Mouse (Mus musculus) C2C12 (cell line): ENCODE data around the gene Irf2bp2. TPM values are rescaled to one million over a fixed set of nuclear protein-coding genes. Genes with fewer than 3 reads are reported as not detected.

Experiments
- H3K27me3 ChIP-seq: one replicate; pipeline ENCODE4 v1.6.1; 2011; ENCODE audit not compliant: control insufficient read depth, insufficient read depth, insufficient read length
- H3K36me3 ChIP-seq: one replicate; pipeline ENCODE4 v1.6.1; 2011; ENCODE audit not compliant: control insufficient read depth, insufficient read depth
- H3K4me3 ChIP-seq: one replicate; pipeline ENCODE4 v1.5.1; 2011; ENCODE audit warnings: mild to moderate bottlenecking, control low read depth; ENCODE audit not compliant: poor library complexity, insufficient read depth, severe bottlenecking
- H3K79me2 ChIP-seq: one replicate; pipeline ENCODE4 v1.6.1; 2011; ENCODE audit not compliant: control insufficient read depth, insufficient read depth
- H3K79me3 ChIP-seq: one replicate; pipeline ENCODE4 v1.6.1; 2011; ENCODE audit warnings: low read depth, control low read depth
- H3ac ChIP-seq: one replicate; pipeline ENCODE3; 2011; ENCODE audit warnings: low read depth; ENCODE audit not compliant: control insufficient read depth, insufficient read length
- CEBPB ChIP-seq: IDR thresholded peaks from one replicate; pipeline ENCODE4 v1.6.1; 2011; ENCODE audit warnings: low read depth, mild to moderate bottlenecking, control low read depth, moderate library complexity
- CTCF ChIP-seq: IDR thresholded peaks from one replicate; pipeline ENCODE4 v1.5.1; 2011; ENCODE audit not compliant: control insufficient read depth, insufficient read depth, insufficient read length
- FOSL1 ChIP-seq: IDR thresholded peaks from one replicate; pipeline ENCODE4 v1.8.0; 2011; ENCODE audit warnings: mild to moderate bottlenecking, low read length; ENCODE audit not compliant: poor library complexity, insufficient read depth, severe bottlenecking
- MAX ChIP-seq: IDR thresholded peaks from one replicate; pipeline ENCODE4 v1.6.1; 2011; ENCODE audit warnings: mild to moderate bottlenecking, control low read depth
- MYOD1 ChIP-seq: IDR thresholded peaks from one replicate; pipeline ENCODE4 v1.6.1; 2011; ENCODE audit warnings: low read depth; ENCODE audit not compliant: control insufficient read depth, insufficient read length
- MYOG ChIP-seq: IDR thresholded peaks from one replicate; pipeline ENCODE4 v1.6.1; 2011; ENCODE audit not compliant: control insufficient read depth, insufficient read length; ENCODE audit errors: extremely low read depth
- USF1 ChIP-seq: IDR thresholded peaks from one replicate; pipeline ENCODE4 v1.6.1; 2011; ENCODE audit warnings: low read depth, mild to moderate bottlenecking, control low read depth, moderate library complexity
- polyA plus RNA-seq: library from polyadenylated mRNA; unstranded; fragments of >200 nt; fragmentation: generic; extraction: Trizol; gene quantifications from one replicate; pipeline ENCODE4 v1.2.1, GENCODE M21; 2012; ENCODE audit warnings: missing spikeins

Gene Irf2bp2
- polyA plus RNA-seq, 1 experiment, result 20.9 TPM

- peaks cover 31% of the 10 kb centered on the region for H3K79me2 ChIP-seq
- TF ChIP-seq CTCF (no peak), CEBPB (no peak), USF1 (no peak), MAX (no peak), MYOG (no peak), MYOD1 (no peak), FOSL1 (no peak)
- H3K79me3 ChIP-seq, result peaks cover 13% of the 10 kb centered on the region
- no peaks in the 10 kb centered on the region for H3K27me3 ChIP-seq
- H3K4me3 ChIP-seq, result no peak overlapping the region
- no peak overlapping the region for H3ac ChIP-seq
- H3K36me3 ChIP-seq, result peaks cover 19% of the 10 kb centered on the region
These were observed 13.0 kb downstream of the Irf2bp2 start for GRCm38 (mm10) chr8:126580826-126581225.

GRCm38 (mm10) chr8:126580086-126580485 is 13.7 kb downstream of the Irf2bp2 start:
- Histone ChIP-seq H3K79me3 (peaks cover 6% of the 10 kb centered on the region), H3K79me2 (peaks cover 24% of the 10 kb centered on the region)

GRCm38 (mm10) chr8:126578641-126579040 is 15.1 kb downstream of the Irf2bp2 start:
- H3ac ChIP-seq, result no peak overlapping the region
- H3K27me3 ChIP-seq, result no peaks in the 10 kb centered on the region
- no peak for TF ChIP-seq MYOD1

More at GRCm38 (mm10) chr8:126580086-126580485, 13.7 kb downstream of the Irf2bp2 start:
- no peak overlapping the region for H3ac ChIP-seq
- peaks cover 12% of the 10 kb centered on the region for H3K36me3 ChIP-seq
- no peaks in the 10 kb centered on the region for H3K27me3 ChIP-seq
- no peak overlapping the region for H3K4me3 ChIP-seq
- no peak for TF ChIP-seq CEBPB
- TF ChIP-seq MAX, result no peak
- TF ChIP-seq MYOD1, result no peak
- no peak for TF ChIP-seq USF1
- TF ChIP-seq MYOG, result no peak
- no peak for TF ChIP-seq CTCF
- no peak for TF ChIP-seq FOSL1

GRCm38 (mm10) chr8:126576919-126577318 is 16.9 kb downstream of the Irf2bp2 start:
- no peaks in the 10 kb centered on the region for H3K27me3 ChIP-seq
- no peaks in the 10 kb centered on the region for H3K36me3 ChIP-seq
- H3ac ChIP-seq, result no peak overlapping the region
- no peaks in the 10 kb centered on the region for H3K79me2 ChIP-seq
- TF ChIP-seq CTCF (no peak), USF1 (no peak), MYOD1 (no peak), MYOG (no peak), FOSL1 (no peak), CEBPB (no peak), MAX (no peak)
- no peaks in the 10 kb centered on the region for H3K79me3 ChIP-seq
- no peak overlapping the region for H3K4me3 ChIP-seq

More at GRCm38 (mm10) chr8:126578641-126579040, 15.1 kb downstream of the Irf2bp2 start:
- peaks cover 12% of the 10 kb centered on the region for H3K79me2 ChIP-seq
- no peaks in the 10 kb centered on the region for H3K79me3 ChIP-seq
- H3K36me3 ChIP-seq, result peaks cover 6% of the 10 kb centered on the region
- no peak overlapping the region for H3K4me3 ChIP-seq

- H3K79me3 ChIP-seq, result no peaks in the 10 kb centered on the region
- H3K4me3 ChIP-seq, result no peak overlapping the region
- H3K27me3 ChIP-seq, result no peaks in the 10 kb centered on the region
- no peaks in the 10 kb centered on the region for H3K79me2 ChIP-seq
- H3K36me3 ChIP-seq, result no peaks in the 10 kb centered on the region
- no peak for TF ChIP-seq MAX
- TF ChIP-seq FOSL1, result no peak
- no peak for TF ChIP-seq MYOD1
- no peak for TF ChIP-seq CTCF
- no peak for TF ChIP-seq USF1
- TF ChIP-seq CEBPB, result no peak
- TF ChIP-seq MYOG, result no peak
- no peak overlapping the region for H3ac ChIP-seq
These were observed 17.7 kb downstream of the Irf2bp2 start for GRCm38 (mm10) chr8:126576086-126576485.
